In genomic region chr12:100469503-100470293, GRCm38 (mm10) we compare ENCODE assay signal across 14 mouse cellular contexts.
"Had no signal": no experiment of that assay in that cellular context is flagged by ENCODE, and none has a peak within 500 bp of the region (broad histone marks: within the 10 kb centered on the region; RNA-seq: fewer than 3 reads in every experiment).

No protein-coding gene starts in this region.

- H3K4me1 ChIP-seq: limb, embryonic 15.5 days; liver, embryonic 12.5 days; midbrain, embryonic 15.5 days had no signal

- H3K27me3 ChIP-seq: limb, embryonic 15.5 days; liver, embryonic 12.5 days; megakaryocyte, embryonic 14.5 days; midbrain, embryonic 15.5 days; neural tube, embryonic 13.5 days had no signal

- H3K4me3 ChIP-seq: limb, embryonic 15.5 days; liver, embryonic 12.5 days; megakaryocyte, embryonic 14.5 days; midbrain, embryonic 15.5 days; neural tube, embryonic 13.5 days had no signal

- H3K9ac ChIP-seq: limb, embryonic 15.5 days; liver, embryonic 12.5 days; lung, embryonic 14.5 days; midbrain, embryonic 15.5 days; neural tube, embryonic 13.5 days had no signal

- DNase-seq: kidney, adult 9 months; lung, embryonic 14.5 days; lung, postnatal 10 days; retina, postnatal 1 day; right cerebral cortex, postnatal 14 days; thymus, adult 18-20 months; thymus, postnatal 14 days had no signal

- H3K27ac ChIP-seq: kidney, postnatal 0 days; limb, embryonic 15.5 days; liver, embryonic 12.5 days; macrophage; midbrain, embryonic 15.5 days; neural tube, embryonic 13.5 days had no signal

- H3K9me3 ChIP-seq: limb, embryonic 15.5 days; liver, embryonic 12.5 days; megakaryocyte, embryonic 14.5 days; midbrain, embryonic 15.5 days; neural tube, embryonic 13.5 days had no signal
